Mouse (Mus musculus): ENCODE results near the gene Casq2.

The Casq2 gene

GRCm38 (mm10) chr3:102165536-102166286, 79.5 kb downstream of the Casq2 start:
- peak; percentile 61 for DNase-seq (ENCODE audit: low spot score)

- DNase-seq (ENCODE audit: low spot score) = no peak
Measured at GRCm38 (mm10) chr3:102166287-102166620, 80.0 kb downstream of the Casq2 start.

- no peak for DNase-seq (ENCODE audit: low spot score)
Measured at GRCm38 (mm10) chr3:102166794-102167193, 80.6 kb downstream of the Casq2 start.

GRCm38 (mm10) chr3:102167555-102168210, 81.5 kb downstream of the Casq2 start:
- no peak for DNase-seq (ENCODE audit: low spot score)

GRCm38 (mm10) chr3:102169197-102169905, 83.1 kb downstream of the Casq2 start:
- peak; percentile 56 for DNase-seq (ENCODE audit: low spot score)

- no peak for DNase-seq (ENCODE audit: low spot score)
Measured at GRCm38 (mm10) chr3:102174118-102174865, 88.1 kb downstream of the Casq2 start.

- DNase-seq (ENCODE audit: low spot score) = no peak
Measured at GRCm38 (mm10) chr3:102175701-102176100, 89.5 kb downstream of the Casq2 start.

GRCm38 (mm10) chr3:102176116-102176515, 89.9 kb downstream of the Casq2 start:
- no peak for DNase-seq (ENCODE audit: low spot score)

- DNase-seq (ENCODE audit: low spot score) = no peak
Measured at GRCm38 (mm10) chr3:102177837-102178615, 91.8 kb downstream of the Casq2 start.

- no peak for DNase-seq (ENCODE audit: low spot score)
Measured at GRCm38 (mm10) chr3:102179869-102180268, 93.7 kb downstream of the Casq2 start.

- no peak for DNase-seq (ENCODE audit: low spot score)
Measured at GRCm38 (mm10) chr3:102180746-102181145, 94.5 kb downstream of the Casq2 start.

GRCm38 (mm10) chr3:102181191-102181590, 95.0 kb downstream of the Casq2 start:
- no peak for DNase-seq (ENCODE audit: low spot score)

GRCm38 (mm10) chr3:102182601-102183000, 96.4 kb downstream of the Casq2 start:
- no peak for DNase-seq (ENCODE audit: low spot score)

GRCm38 (mm10) chr3:102184721-102185120, 98.5 kb downstream of the Casq2 start:
- no peak for DNase-seq (ENCODE audit: low spot score)

- no peak for DNase-seq (ENCODE audit: low spot score)
Measured at GRCm38 (mm10) chr3:102187401-102187800, 101.2 kb downstream of the Casq2 start.

GRCm38 (mm10) chr3:102188972-102189371, 102.8 kb downstream of the Casq2 start:
- no peak for DNase-seq (ENCODE audit: low spot score)

- no peak for DNase-seq (ENCODE audit: low spot score)
Measured at GRCm38 (mm10) chr3:102190015-102190414, 103.8 kb downstream of the Casq2 start.

- DNase-seq (ENCODE audit: low spot score) = no peak
Measured at GRCm38 (mm10) chr3:102190642-102191041, 104.4 kb downstream of the Casq2 start.

GRCm38 (mm10) chr3:102191575-102191974, 105.4 kb downstream of the Casq2 start:
- no peak for DNase-seq (ENCODE audit: low spot score)

GRCm38 (mm10) chr3:102192621-102193020, 106.4 kb downstream of the Casq2 start:
- no peak for DNase-seq (ENCODE audit: low spot score)

- peak; percentile 52 for DNase-seq (ENCODE audit: low spot score)
Measured at GRCm38 (mm10) chr3:102193488-102194290, 107.5 kb downstream of the Casq2 start.
